Mouse (Mus musculus): ENCODE data around the gene Dapk1.

Gene Dapk1

GRCm38 (mm10) chr13:60802749-60803148, 201.0 kb downstream of the Dapk1 start, which contains the start of gene Ctsll3:
Ctsll3 (minus strand) TSS chr13:60802849.
- ChIA-PET CTCF (interaction anchor here in 1 of 4 experiments (0.7 to 1.0 kb wide), 2 partner anchors 17 to 56 kb away, joined by 3 read pairs; no protein-coding TSS in a partner anchor), POLR2A (no interaction called here)

- ChIA-PET POLR2A (no interaction called here), CTCF (no interaction called here)
Measured at GRCm38 (mm10) chr13:60809690-60810089, 207.9 kb downstream of the Dapk1 start.

- ChIA-PET POLR2A (no interaction called here), CTCF (no interaction called here)
Measured at GRCm38 (mm10) chr13:60812768-60813167, 211.0 kb downstream of the Dapk1 start.
